Mouse (Mus musculus): ENCODE results near the gene Adam12.
A peak's percentile ranks its signal among the peaks of the same experiment; 100 is the strongest.

The Adam12 gene

GRCm38 (mm10) chr7:134079980-134080725 lies 151.8 kb downstream of the Adam12 start:
- DNase-seq, result no peak

DNA sequence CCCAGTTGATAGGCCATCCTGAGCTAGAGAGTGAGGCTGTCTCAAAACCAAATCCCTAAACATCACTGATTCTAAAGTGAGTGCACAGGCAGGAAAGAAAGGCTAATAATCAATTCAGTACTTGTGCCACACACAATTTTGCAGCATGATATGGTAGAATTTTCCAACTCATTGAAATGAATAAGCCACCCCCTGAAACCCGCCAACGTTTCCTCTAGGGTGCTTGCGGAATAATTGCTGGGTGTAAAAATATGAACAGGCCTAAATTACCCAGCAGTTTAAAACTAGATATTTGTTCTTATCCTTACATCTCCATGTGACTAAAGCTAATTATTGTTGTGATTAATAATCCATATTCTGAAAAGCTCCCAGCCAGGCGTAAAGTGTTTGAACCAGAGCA lies 154.3 kb downstream of the Adam12 start:
- no peak for DNase-seq

DNA sequence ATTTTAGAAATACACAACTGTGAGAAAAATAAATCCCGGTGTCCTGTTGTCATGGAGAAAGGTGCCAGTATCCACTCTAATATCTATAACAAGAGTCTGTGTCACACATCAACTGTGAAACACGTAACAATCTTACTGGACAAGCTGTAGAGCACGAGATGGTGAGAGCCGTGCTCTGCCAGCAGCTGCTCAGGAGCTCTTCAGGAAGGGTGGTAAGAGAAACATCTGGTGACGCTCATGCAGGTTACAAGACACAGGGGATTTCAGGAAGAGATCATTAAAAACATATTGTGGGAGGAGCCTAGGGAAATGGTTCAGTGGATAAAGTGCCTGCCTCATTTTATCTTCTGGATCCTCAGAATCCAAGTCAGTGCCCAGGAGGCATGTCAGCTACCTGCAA lies 158.9 kb downstream of the Adam12 start:
- DNase-seq, result no peak

- no peak for DNase-seq
Measured at GRCm38 (mm10) chr7:134071153-134071885, 160.6 kb downstream of the Adam12 start.

DNA sequence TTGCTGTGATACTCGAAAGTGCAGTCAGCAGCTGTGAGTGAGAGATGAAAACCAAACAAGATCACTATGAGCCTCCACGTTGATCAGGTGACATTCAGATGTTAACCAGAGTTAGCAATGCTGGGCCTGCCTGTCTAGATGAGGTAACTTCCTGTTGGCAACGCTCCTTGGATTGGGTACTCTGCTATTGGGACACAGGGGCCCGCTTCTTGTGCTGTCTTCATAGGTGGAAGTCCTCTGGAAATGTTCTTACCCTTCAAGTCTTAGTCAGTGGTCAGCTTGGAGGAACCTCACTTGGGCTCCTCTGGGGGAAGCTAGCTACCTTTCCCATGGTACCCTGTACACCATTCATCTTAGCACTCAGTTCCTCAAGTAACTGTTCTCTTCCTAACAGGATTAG lies 169.3 kb downstream of the Adam12 start:
- no peak for DNase-seq

GRCm38 (mm10) chr7:134052486-134052885 lies 179.5 kb downstream of the Adam12 start:
- no peak for DNase-seq

DNA sequence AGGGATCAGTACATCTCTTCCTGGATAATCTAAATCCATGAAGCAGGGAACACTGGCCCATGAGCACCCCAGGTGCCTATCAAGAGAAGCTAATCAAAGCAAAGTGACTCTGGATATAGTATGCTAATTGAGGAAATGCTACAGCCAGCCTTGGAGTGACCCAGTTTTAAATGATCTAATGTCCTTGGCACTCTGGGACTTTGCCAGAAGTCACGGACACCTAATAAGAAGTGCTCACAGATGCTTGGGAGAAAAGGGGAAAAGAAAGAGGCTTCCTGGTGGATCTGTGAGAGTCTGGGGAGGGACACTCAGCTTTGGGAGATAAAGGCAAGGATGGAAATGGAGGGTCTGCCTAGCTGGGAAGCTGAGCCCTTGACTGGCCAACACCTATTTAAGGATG lies 181.6 kb downstream of the Adam12 start:
- no peak for DNase-seq

- DNase-seq, result no peak
Measured at GRCm38 (mm10) chr7:134046376-134046775, 185.6 kb downstream of the Adam12 start.

DNA sequence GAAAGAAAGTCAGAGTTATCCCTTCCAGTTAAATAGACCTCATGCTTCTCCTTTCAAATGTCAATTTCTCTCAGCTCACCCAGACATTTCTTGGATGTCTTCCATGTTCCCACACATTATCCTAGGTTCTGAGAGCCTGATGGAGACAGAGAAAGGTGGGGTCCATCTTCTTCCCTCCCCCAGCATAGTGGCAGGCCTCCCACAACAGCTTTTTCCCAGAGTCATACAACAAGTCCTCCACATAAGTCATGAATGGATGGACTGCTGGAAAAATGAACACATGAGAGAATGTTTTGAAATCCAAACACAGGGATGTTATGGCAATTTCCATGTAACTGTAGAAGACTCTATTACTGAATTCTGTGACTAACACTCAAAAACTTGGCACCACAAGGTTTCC lies 188.4 kb downstream of the Adam12 start:
- DNase-seq, result no peak

DNA sequence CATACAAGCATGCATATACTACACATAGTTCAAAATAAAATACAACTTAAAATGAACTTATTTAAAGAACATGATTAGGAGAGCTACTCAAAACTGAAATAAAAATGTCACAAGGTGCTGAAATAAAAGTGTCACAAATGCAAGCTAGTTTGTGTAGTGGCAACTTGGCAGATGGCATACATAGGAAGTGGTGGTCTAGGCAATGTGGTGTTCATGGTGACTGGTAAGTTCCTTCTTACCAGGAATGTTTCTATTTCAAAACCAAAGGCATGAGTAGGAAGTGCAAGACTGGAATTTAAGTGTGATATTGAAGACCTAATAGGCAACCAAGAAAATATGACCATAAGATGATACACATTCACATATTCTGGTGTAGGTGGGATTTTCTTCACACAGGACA lies 189.3 kb downstream of the Adam12 start:
- no peak for DNase-seq

DNA sequence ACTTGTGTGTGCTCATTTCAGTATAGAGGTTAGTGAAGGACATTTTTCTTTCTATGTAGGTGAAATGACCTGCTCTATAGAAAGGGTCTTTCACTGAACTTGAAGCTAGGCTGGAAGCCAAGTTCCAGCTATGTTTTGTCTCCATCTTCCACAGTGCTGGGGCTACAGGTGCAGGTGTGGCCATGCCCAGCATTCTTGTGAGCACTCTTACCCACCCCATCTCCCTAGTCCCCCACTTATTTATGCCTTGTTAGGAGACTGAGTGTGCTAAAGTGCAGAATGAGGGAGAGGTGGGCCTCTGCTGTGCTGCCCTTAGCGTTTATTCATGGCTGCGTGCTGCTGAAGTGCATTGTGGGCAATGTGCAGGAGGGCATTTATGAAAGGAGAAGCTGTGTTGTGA lies 198.0 kb downstream of the Adam12 start:
- DNase-seq, result no peak

DNA sequence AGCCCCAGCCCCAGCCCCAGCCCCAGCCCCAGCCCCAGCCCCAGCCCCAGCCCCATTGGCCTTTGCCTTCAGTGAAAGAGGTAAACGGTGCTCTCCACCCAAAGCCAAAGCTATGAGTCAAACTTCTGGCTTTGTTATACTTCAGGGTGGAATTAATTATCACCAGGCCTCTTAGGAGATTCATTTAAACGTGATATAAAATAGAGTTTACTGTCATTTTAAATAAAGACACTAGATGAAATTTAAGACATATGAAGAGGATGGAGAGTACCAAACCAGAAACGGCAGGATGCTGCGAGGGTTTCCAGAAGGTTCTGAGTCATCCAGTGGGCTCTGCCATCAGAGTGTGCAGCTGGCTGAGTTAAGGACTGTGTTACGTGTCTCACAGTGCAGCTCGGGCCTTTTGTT lies 199.0 kb downstream of the Adam12 start:
- DNase-seq, result no peak

- no peak for DNase-seq
Measured at GRCm38 (mm10) chr7:134031787-134032186, 200.2 kb downstream of the Adam12 start.

DNA sequence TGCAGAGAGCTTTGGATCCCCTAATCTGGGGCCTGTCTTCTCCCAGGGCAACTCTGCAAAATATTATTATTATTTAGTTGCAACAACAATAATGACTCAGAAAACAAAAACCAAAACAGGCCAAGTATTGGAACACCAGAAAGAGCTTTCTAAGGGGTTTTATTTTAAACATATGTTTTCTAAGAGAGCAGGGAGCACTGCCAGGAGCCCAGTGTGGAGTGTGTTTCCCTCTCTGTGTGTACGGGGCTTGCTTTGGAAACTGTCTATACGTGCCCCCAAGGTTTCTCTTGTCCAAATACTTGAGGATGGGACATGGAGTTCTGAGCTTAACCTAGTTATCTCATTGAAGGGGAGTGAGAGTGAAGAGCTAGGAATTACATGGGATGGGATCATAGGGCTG lies 200.7 kb downstream of the Adam12 start:
- DNase-seq, result no peak

DNA sequence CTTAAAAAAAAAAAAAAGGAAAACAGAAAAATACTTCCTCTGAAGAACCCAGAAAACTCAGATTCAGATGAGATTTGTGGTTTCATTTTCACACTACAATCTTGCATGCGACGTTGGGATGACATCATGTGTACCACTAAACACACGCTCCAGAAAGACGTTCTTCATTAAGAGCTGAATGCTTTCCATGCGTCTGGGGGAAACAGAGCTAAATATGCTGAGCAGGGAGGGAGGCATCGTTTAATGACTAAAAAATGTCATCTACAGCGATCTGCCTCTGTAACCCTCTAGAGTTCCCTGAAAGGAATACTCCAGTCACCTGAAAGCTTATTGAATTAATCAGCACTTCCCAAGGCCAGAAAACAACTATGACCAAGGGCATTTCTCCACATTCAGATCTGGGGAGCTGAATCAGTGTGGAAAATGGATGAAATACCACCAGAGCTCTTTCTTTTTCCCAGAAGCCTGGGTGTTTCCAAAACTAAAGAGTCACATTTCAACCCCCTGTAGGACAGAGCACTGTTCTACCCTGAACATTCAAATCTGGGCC lies 203.6 kb downstream of the Adam12 start:
- DNase-seq, result no peak

- no peak for DNase-seq
Measured at GRCm38 (mm10) chr7:134027020-134027415, 204.9 kb downstream of the Adam12 start.

GRCm38 (mm10) chr7:134026200-134027019 lies 205.5 kb downstream of the Adam12 start:
- peak; percentile 26 for DNase-seq

GRCm38 (mm10) chr7:134022157-134022885 lies 209.6 kb downstream of the Adam12 start:
- no peak for DNase-seq

GRCm38 (mm10) chr7:134015226-134015625 lies 216.7 kb downstream of the Adam12 start:
- DNase-seq, result no peak

DNA sequence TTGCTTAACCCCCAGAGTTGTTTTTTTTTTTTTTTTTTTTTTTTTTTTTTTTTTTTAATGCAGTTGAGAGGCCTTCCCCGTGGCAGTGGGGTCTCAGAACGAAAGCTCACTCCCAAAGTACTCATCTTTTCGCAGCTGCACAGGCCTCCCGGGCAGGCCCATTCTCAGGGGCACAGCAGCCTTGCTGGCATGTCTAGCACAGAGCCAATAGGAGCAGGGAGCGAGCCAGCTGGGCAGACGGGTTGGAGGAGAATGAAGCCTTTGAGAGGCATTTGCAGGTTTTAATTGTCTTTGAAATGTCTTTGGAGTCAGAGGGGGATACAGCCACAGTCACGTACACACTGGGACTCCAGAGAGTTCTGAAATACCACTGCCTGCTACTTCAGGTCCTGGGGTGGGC lies 217.2 kb downstream of the Adam12 start:
- DNase-seq, result no peak

DNA sequence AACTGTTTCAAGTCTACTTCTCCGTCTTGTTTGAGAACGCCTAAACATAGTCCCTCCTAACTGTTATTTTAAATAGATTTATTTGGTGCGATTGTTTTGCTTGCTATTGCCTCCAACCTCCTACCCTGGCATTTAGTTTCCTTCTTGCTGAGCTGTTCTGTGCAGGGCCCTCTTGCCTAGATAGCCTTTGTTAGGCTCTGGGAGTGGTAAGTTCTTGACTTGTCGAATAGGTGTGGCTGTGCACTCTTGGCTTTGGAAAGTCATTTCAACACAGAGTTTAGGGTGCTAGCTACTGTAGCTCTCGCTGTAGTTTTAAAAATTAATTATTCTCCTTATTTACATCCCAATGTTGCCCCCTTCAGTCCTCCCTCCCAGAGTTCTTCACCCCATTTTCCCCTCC lies 222.8 kb downstream of the Adam12 start:
- no peak for DNase-seq

- no peak for DNase-seq
Measured at GRCm38 (mm10) chr7:134007942-134008361, 224.0 kb downstream of the Adam12 start.

- no peak for DNase-seq
Measured at GRCm38 (mm10) chr7:134001581-134001980, 230.4 kb downstream of the Adam12 start.
